Mouse (Mus musculus) neutrophil, adult 83 days (primary cell): ENCODE measurements around the gene Mettl3. TPM values are rescaled to one million over a fixed set of nuclear protein-coding genes. Genes with fewer than 3 reads are reported as not detected.

Experiments used
- total RNA-seq, 2 experiments: library from RNA; stranded (reverse); gene quantifications; one replicate each; pipeline ENCODE4 v1.2.4; 2023

Gene Mettl3
- total RNA-seq, result 10 to 100 TPM; 21.7 to 23.5 TPM

GRCm38 (mm10) chr14:52304644-52305271 lies at the start of gene Mettl3:
Gene Mettl3, minus strand, starts transcription at chr14:52305128.

DNA sequence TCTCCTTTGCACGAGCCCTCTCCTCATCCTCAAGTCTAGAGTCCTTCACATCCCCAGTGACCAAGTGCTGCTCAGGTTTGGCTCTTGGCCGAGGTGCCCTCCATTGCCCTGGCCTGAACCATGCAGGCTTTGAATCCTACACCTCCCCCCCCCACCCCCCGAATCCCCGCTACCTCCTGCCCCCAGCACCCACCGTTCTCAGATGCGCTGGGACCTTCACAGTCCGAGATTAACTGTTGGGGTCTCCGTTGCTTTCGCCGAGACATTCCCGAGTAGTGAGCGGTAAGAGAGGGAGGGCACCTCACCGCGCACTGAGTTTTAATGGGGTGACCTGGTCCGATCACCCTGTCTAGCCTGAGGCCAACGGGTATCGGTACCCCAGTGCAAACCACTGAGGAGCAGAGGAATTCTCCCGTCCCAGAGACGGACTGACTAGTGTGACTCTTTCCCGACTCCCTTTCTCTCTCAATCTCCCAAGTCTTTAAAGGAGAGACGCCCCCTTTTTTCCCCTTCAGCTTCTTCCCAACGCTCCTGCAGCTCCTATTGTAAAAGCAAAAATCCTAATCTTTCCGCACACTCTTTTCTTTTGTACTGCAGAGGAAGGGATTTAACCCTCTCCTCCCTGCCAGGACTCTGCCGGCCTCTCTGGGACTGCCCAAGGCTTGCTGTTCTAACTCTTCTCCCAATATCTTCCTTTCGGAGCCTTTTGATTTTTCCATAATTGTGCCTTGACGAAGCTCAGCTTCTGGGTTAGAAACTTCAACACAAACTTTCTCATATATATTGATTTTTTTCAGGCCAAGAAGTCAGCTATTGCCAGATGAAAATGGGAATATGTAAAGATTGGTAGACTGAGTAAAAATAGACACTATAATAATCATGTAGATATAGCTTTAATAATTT lies 23.2 kb upstream of the Mettl3 start, which contains the start of gene Sall2:
Gene Sall2 (minus strand): TSS at position 853 of the 903 bp plus-strand sequence.

GRCm38 (mm10) chr14:52278932-52279746 lies 25.8 kb downstream of the Mettl3 start, which contains the start of the genes Tox4 and Rab2b:
Gene Tox4, plus strand, starts transcription at chr14:52279146.
Gene Rab2b, minus strand, starts transcription at chr14:52279545.

GRCm38 (mm10) chr14:52257484-52258213 lies 47.3 kb downstream of the Mettl3 start, which contains the start of gene Chd8:
Gene Chd8, minus strand, starts transcription at chr14:52257780.

Other genes starting within 250 kb of the Mettl3 start
- gene Hnrnpc, start 201.1 kb downstream of the Mettl3 start, total RNA-seq, result 100 to 1,000 TPM; 225 to 228 TPM
- 1 to 10 TPM in 1 of 2 experiments, under 1 TPM in 1; 0.42 to 2.3 TPM for gene Rpgrip1, start 194.4 kb downstream of the Mettl3 start, total RNA-seq
- 10 to 100 TPM; 62.9 to 63.8 TPM for gene Supt16, start 107.7 kb downstream of the Mettl3 start, total RNA-seq
- 100 to 1,000 TPM in 1 of 2 experiments, 10 to 100 TPM in 1; 89.4 to 100 TPM for gene Chd8, start 47.3 kb downstream of the Mettl3 start, total RNA-seq
- 100 to 1,000 TPM in 1 of 2 experiments, 10 to 100 TPM in 1; 93.9 to 102 TPM for gene Tox4, start 26.0 kb downstream of the Mettl3 start, total RNA-seq
- gene Rab2b, start 25.6 kb downstream of the Mettl3 start, total RNA-seq, result 1 to 10 TPM; 2.8 to 3.2 TPM
- gene Sall2, start 23.6 kb upstream of the Mettl3 start, total RNA-seq, result under 1 TPM; 0.57 to 0.68 TPM
- gene Olfr1513, start 51.3 kb upstream of the Mettl3 start, total RNA-seq, result not detected
- gene Olfr1512, start 74.0 kb upstream of the Mettl3 start, total RNA-seq, result not detected
- not detected for gene Olfr1511, start 92.3 kb upstream of the Mettl3 start, total RNA-seq
- not detected for gene Olfr1510, start 109.2 kb upstream of the Mettl3 start, total RNA-seq
- gene Olfr1509, start 137.9 kb upstream of the Mettl3 start, total RNA-seq, result not detected
- not detected for gene Olfr1508, start 162.4 kb upstream of the Mettl3 start, total RNA-seq
- not detected for gene Olfr1507, start 190.6 kb upstream of the Mettl3 start, total RNA-seq